Mouse (Mus musculus) lung, postnatal 0 days (tissue): ENCODE data around the gene Lrrc25.

ENCODE experiments used
- CTCF ChIP-seq: IDR thresholded peaks from 2 replicates; pipeline ENCODE4 v1.5.1; 2016; ENCODE audit warnings: antibody characterized with exemption, mild to moderate bottlenecking
- EP300 ChIP-seq: IDR thresholded peaks from 2 replicates; pipeline ENCODE4 v1.6.1; 2016; ENCODE audit warnings: antibody characterized with exemption, mild to moderate bottlenecking, control low read depth

GRCm38 (mm10) chr8:70631436-70631835, 15.5 kb downstream of the Lrrc25 start:
- TF ChIP-seq CTCF (no peak), EP300 (no peak)
